Mouse (Mus musculus): ENCODE data around the gene Gm20489.
A peak's percentile ranks its signal among the peaks of the same experiment; 100 is the strongest.

Gm20489 gene

DNA sequence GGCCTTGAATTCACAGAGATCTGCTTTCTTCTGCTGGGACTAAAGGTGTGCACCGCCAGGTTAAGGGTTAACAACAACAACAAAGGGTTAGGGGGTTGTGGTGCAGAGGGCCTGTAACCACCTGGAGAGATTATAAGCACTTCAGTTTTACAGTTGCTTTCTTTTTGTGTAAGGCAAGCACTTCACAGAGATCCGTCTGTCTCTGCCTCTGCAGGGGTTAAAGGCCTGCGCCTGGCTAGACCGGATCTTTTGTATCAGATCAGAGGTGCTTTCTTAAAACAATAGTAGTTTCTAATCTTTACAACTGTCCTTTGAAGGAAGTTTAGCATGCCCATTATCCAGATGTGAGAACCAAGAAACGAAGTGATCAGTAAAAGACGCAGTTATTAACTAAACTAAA is 4.6 kb upstream of the Gm20489 start:
- H3K4me1 ChIP-seq (replicated peaks; ENCODE audit: low read depth, low read length): peaks cover 20% of the 10 kb centered on the region
- no peak for TF ChIP-seq POU5F1 (IDR thresholded peaks at IDR 0.05; ENCODE audit: borderline replicate concordance, low read length)
- peak; percentile 74; the same call in 1 of the 2 replicates for TF ChIP-seq NANOG (IDR thresholded peaks at IDR 0.05; ENCODE audit: borderline replicate concordance, low read length)

DNA sequence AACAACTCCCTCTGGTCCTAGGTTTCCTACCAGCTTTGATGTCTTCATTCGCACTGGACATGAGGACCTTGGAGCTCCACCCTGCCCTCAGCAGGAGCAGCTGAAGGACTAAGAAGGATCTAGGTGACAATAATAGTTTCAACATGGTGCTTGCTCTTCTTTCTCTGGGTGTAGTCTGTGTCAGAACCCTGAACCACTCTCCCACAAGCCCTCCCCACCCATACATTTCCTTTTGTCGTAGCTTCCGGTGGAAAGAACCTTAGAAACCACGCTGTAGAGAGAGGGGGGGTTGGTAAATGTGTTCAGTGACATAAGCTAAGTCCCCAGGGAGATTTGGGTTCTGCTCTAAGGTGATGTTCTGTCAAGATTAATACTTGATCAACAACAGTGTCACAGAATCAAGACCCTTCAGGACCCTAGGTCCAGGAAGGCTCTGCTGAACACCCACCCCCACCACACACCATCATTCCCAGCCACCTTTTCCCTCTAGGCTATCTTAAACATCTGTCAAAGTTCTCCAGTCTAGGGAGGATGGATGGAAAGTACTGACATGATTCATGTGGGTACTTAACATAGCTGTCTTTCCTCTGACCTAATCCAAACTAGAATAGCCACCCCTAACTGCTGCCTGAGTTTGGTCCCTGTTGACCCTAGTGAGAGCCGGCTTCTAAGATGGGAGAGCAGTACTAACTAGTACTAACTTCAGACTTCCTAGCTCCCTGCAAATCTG is 633 bp downstream of the Gm20489 start, which contains the start of gene Il2rg:
Il2rg (minus strand) TSS at position 231 of the 730 bp plus-strand sequence.
- no peak within 1 kb of the TSS for H3K4me3 ChIP-seq (replicated peaks; ENCODE audit: low read length)
- TF ChIP-seq CTCF (conservative IDR thresholded peaks at IDR 0.05; ENCODE audit: low read length) (no peak), NANOG (IDR thresholded peaks at IDR 0.05; ENCODE audit: borderline replicate concordance, low read length) (no peak), POU5F1 (IDR thresholded peaks at IDR 0.05; ENCODE audit: borderline replicate concordance, low read length) (no peak)
- no peaks in the 10 kb centered on the region for H3K27me3 ChIP-seq (ENCODE audit: insufficient read depth, low read length)
- H3K9me3 ChIP-seq (ENCODE audit: low read length): no peaks in the 10 kb centered on the region
- H3K36me3 ChIP-seq (ENCODE audit: insufficient read depth, low read length): no peaks in the 10 kb centered on the region
- peaks cover 29% of the 10 kb centered on the region for H3K4me1 ChIP-seq (replicated peaks; ENCODE audit: low read depth, low read length)

More for the DNA sequence above, 4.6 kb upstream of the Gm20489 start:
- peak overlapping the region; percentile 81 for H3K4me3 ChIP-seq (replicated peaks; ENCODE audit: low read length)
- no peaks in the 10 kb centered on the region for H3K27me3 ChIP-seq (ENCODE audit: insufficient read depth, low read length)
- H3K9me3 ChIP-seq (ENCODE audit: low read length): no peaks in the 10 kb centered on the region
- peaks cover 32% of the 10 kb centered on the region for H3K36me3 ChIP-seq (ENCODE audit: insufficient read depth, low read length)

DNA sequence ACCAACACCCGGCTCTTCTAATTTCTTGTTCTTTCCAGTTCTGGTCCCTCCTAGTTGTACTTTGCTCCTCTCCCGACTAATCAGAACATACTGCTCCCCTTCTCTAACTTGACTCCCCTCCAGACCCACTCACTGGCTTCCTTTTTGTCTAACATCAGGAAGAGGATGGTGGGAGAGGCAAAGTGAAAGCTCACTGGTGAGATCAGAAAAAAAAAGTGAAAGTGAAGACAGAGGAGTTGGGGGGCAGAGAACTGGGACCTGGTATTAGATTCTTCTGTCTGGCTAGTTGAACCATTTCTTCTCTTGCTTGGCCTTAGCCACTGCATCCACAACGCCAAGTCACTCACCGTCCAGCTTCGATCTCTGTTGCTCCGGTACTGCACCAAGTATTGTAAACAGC is 2.2 kb downstream of the Gm20489 start:
- H3K4me1 ChIP-seq (replicated peaks; ENCODE audit: low read depth, low read length): peaks cover 29% of the 10 kb centered on the region
- TF ChIP-seq NANOG (IDR thresholded peaks at IDR 0.05; ENCODE audit: borderline replicate concordance, low read length): no peak
- TF ChIP-seq CTCF (conservative IDR thresholded peaks at IDR 0.05; ENCODE audit: low read length): no peak
- no peak for TF ChIP-seq POU5F1 (IDR thresholded peaks at IDR 0.05; ENCODE audit: borderline replicate concordance, low read length)
- H3K36me3 ChIP-seq (ENCODE audit: insufficient read depth, low read length): no peaks in the 10 kb centered on the region
- no peaks in the 10 kb centered on the region for H3K27me3 ChIP-seq (ENCODE audit: insufficient read depth, low read length)
- no peak overlapping the region for H3K4me3 ChIP-seq (replicated peaks; ENCODE audit: low read length)
- H3K9me3 ChIP-seq (ENCODE audit: low read length): no peaks in the 10 kb centered on the region

DNA sequence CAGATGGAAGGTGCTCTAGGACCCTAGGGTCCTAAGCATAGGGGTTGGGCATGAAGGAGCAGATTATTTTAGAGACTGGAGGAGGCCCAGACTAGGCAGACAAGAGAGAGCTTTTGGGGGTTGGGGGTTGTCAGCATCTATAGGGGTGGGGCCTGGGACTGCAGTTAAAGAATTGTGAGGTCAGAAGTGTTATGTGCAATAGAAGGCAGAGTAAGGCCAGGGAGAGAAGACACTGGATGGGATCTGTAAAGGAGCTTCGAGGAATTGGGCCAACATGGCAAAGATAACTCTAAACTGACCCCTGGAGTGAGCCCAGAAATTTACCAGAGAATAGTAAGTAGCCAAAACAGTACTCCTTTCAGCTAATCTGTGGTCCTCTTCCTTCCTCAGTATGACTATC is 4.9 kb downstream of the Gm20489 start, which contains the start of gene Gm614:
Gm614 (minus strand) TSS at position 101 of the 400 bp plus-strand sequence.
- Histone ChIP-seq H3K36me3 (ENCODE audit: insufficient read depth, low read length) (peaks cover 4% of the 10 kb centered on the region; the same call in 1 of the 2 replicates), H3K4me1 (replicated peaks; ENCODE audit: low read depth, low read length) (peaks cover 46% of the 10 kb centered on the region), H3K9me3 (ENCODE audit: low read length) (no peaks in the 10 kb centered on the region), H3K27me3 (ENCODE audit: insufficient read depth, low read length) (no peaks in the 10 kb centered on the region), H3K4me3 (replicated peaks; ENCODE audit: low read length) (no peak within 1 kb of the TSS)
- TF ChIP-seq CTCF (conservative IDR thresholded peaks at IDR 0.05; ENCODE audit: low read length) (no peak), NANOG (IDR thresholded peaks at IDR 0.05; ENCODE audit: borderline replicate concordance, low read length) (no peak), POU5F1 (IDR thresholded peaks at IDR 0.05; ENCODE audit: borderline replicate concordance, low read length) (no peak)

DNA sequence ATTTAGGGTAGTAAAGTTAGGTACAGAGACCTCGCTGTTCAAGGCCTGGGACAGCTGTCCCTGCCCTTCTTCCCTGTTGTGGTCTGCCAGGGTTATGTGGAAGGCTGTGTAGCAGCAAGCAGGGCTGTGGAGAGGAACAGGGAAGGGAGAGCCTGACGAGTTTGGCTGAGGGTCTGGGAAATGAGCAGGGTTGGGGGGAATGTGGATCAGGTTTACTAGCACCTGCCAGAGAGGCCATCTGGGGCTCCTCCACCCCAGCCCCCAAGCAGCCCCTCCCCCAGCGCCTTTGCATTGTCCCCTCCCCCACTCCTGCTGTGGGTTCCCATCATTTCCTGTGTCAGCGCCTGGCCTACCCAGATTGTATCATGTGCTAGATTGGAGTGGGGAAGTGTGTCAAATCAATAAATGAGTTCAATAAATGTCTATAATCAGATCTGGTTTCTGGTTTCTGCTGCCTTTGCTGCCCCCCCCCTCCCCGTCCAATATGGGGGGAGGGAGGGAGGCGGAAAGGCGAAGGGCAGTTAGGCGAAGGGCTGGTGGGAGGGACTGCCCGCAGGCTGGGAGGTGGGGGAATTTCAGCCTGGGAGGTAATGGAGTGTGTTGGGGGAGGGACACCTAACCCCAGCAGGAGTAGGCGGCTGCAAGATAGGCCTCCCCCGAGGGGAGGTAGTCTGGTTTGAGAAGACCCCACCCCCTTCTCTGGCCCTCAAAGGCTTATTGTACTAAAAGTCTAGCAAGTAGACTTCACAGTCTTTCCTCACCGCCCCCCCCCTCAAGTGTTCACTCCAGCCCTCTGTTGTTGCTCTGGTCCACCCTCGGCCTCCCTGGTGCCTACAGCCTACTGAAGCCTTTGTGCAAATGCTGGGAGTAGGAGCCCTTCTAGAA is 8.1 kb downstream of the Gm20489 start:
- Histone ChIP-seq H3K4me3 (replicated peaks; ENCODE audit: low read length) (peak overlapping the region; percentile 23; the same call in 1 of the 2 replicates), H3K9me3 (ENCODE audit: low read length) (no peaks in the 10 kb centered on the region), H3K36me3 (ENCODE audit: insufficient read depth, low read length) (peaks cover 14% of the 10 kb centered on the region), H3K27me3 (ENCODE audit: insufficient read depth, low read length) (peaks cover 3% of the 10 kb centered on the region; the same call in 1 of the 2 replicates), H3K4me1 (replicated peaks; ENCODE audit: low read depth, low read length) (peaks cover 58% of the 10 kb centered on the region)
- TF ChIP-seq NANOG (IDR thresholded peaks at IDR 0.05; ENCODE audit: borderline replicate concordance, low read length): no peak
- TF ChIP-seq POU5F1 (IDR thresholded peaks at IDR 0.05; ENCODE audit: borderline replicate concordance, low read length): no peak
- TF ChIP-seq CTCF (conservative IDR thresholded peaks at IDR 0.05; ENCODE audit: low read length): no peak

DNA sequence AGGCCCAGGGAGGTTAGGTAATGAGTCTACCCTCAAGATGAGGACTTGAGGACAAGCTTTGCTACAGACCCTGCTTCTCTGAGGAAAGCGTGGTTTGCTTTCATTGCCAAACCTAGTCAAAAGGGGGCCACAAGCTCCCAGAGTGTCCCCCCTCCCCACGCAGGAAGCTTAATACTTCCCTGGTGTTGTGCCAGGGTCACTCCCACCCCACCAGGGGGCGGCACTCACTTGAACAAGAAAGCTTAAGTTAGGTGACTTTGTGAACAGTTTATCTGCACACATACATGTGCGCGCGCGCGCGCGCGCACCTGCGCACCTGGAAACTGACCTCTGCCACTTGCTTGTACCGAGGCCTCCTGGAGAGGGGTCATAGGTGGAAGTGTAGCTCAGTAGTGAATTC is 12.2 kb downstream of the Gm20489 start:
- H3K27me3 ChIP-seq (ENCODE audit: insufficient read depth, low read length): peaks cover 3% of the 10 kb centered on the region; the same call in 1 of the 2 replicates
- peaks cover 52% of the 10 kb centered on the region for H3K4me1 ChIP-seq (replicated peaks; ENCODE audit: low read depth, low read length)
- peaks cover 14% of the 10 kb centered on the region for H3K36me3 ChIP-seq (ENCODE audit: insufficient read depth, low read length)
- no peaks in the 10 kb centered on the region for H3K9me3 ChIP-seq (ENCODE audit: low read length)
- H3K4me3 ChIP-seq (replicated peaks; ENCODE audit: low read length): peak overlapping the region; percentile 83
- no peak; the same call in 1 of the 2 replicates for TF ChIP-seq CTCF (conservative IDR thresholded peaks at IDR 0.05; ENCODE audit: low read length)
- TF ChIP-seq NANOG (IDR thresholded peaks at IDR 0.05; ENCODE audit: borderline replicate concordance, low read length): no peak
- TF ChIP-seq POU5F1 (IDR thresholded peaks at IDR 0.05; ENCODE audit: borderline replicate concordance, low read length): no peak

DNA sequence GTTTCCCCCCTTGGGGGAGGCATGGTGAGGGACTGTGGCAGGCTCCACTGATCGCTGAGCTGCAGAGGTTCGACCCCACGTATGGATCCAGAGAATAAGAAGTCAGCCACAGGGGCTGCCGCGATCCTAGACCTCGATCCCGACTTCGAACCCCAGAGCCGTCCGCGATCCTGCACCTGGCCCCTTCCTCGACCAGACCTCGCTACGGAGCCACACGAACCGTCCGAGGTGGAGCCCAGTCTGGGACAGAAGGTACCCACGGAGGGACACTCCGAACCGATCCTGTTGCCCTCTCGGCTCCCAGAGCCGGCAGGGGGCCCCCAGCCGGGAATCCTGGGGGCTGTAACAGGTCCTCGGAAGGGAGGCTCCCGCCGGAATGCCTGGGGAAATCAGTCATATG is 14.1 kb downstream of the Gm20489 start:
- Histone ChIP-seq H3K9me3 (ENCODE audit: low read length) (no peaks in the 10 kb centered on the region), H3K4me1 (replicated peaks; ENCODE audit: low read depth, low read length) (peaks cover 43% of the 10 kb centered on the region), H3K4me3 (replicated peaks; ENCODE audit: low read length) (peak overlapping the region; percentile 83), H3K27me3 (ENCODE audit: insufficient read depth, low read length) (peaks cover 3% of the 10 kb centered on the region; the same call in 1 of the 2 replicates), H3K36me3 (ENCODE audit: insufficient read depth, low read length) (peaks cover 14% of the 10 kb centered on the region)
- TF ChIP-seq POU5F1 (IDR thresholded peaks at IDR 0.05; ENCODE audit: borderline replicate concordance, low read length) (no peak), CTCF (conservative IDR thresholded peaks at IDR 0.05; ENCODE audit: low read length) (no peak), NANOG (IDR thresholded peaks at IDR 0.05; ENCODE audit: borderline replicate concordance, low read length) (no peak)
